Mouse (Mus musculus) urinary bladder, adult 18-20 months (tissue): ENCODE results near the gene Sept14.

ENCODE experiments used
- DNase-seq, 2 experiments: peaks; one replicate each; pipeline ENCODE4 v3.0.0; 2022; ENCODE audit warnings: low spot score in 2 of 2, mixed read lengths in 2 of 2

Sept14 gene

DNA sequence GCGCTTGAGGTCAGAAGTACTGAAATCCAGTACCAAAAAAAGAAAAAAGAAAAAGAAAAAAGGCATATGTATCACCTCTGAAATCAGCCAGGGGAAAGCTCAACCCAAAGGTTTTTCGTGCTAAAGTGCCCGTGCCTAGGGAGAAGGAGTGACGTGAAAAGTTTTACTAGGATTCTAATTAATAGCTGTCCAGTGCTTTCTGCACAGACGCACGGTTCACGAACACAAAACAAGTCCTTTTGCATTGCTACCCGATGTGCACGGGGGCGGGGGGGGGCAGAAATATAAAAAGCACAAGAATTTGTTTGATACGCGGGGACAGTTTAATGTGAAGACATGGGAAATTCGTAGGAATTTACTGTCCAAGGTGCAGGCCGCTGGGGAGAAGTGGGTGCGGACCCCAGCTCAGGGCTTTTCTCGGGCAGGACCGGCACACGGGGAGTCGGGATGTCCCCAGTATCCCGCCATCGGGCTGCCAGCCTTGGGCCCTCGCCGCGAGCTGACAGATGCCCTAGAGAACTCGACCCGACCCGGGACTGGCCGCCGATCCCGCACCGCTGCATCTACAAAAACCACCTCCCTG, 38.8 kb downstream of the Sept14 start:
- DNase-seq: peak in 1 of 2 experiments; percentile 3

GRCm38 (mm10) chr5:129667851-129668250, 40.5 kb downstream of the Sept14 start:
- no peak for DNase-seq

GRCm38 (mm10) chr5:129666271-129666909, 41.9 kb downstream of the Sept14 start:
- no peak for DNase-seq

DNA sequence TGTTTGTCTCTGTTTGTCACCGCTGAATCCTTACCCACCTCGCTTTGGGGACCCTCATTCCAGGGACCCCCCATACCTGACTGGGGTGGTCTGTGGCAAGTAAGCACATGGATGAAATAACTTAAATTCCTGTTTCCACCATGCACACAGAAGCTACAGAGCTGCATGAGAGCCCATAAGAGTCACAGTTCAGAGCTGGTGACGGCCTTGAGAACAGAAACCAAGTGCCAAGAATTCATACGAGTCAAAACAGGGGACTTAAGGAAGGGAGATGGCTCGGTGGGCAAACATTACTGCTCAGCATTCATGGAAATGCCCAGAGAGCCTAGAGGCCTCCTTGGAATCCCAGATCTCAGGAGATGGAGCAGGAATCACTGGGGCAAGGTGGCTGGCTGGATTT, 44.2 kb downstream of the Sept14 start:
- DNase-seq: no peak

GRCm38 (mm10) chr5:129657931-129658330, 50.4 kb downstream of the Sept14 start:
- DNase-seq: no peak

DNA sequence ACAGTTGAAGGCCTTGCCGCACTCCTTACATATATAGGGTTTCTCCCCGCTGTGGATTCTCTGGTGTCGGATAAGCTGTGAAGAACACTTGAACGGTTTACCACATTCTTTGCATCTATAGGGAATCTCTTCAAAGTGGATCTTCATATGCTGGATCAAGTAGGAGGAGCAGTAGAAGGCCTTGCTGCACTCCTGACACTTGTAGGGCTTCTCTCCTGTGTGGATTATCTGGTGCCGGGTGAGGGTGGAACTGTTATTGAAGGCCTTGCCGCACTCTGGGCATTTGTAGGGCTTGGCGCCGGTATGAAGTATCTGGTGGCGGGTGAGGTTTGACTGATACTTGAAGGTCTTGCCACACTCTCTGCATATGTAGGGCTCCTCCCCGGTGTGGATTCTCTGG, 51.3 kb downstream of the Sept14 start:
- DNase-seq: no peak

DNA sequence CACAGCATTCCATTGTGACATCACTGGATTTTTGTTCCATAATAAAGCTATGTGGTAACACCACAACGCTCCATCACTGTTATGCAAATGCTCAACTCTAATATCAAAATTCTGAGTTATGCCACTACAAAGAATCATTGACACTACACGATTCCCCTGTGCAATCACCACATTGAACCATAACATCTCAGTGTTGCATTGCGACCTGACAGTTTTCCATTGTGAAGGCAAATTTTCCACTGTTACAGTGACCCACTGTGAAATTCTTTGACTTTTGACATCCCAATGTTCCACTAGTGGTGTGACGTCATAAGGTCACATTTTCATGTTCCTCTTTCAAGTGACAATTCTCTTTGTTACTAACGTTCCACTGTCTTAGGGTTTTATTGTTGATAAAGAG, 57.5 kb downstream of the Sept14 start:
- no peak for DNase-seq
